8 mouse cellular contexts compared by ENCODE assay signal in genomic region chr8:84197141-84197921, GRCm38 (mm10). TPM values are rescaled to one million over a fixed set of nuclear protein-coding genes. Genes with fewer than 3 reads are reported as not detected.
DNase-seq lines count a peak whose midpoint lies in the region; ATAC-seq and TF ChIP-seq lines count a peak whose summit lies in the region.

No protein-coding gene starts in this region.

- peak overlapping the region; percentile 96 for H3K27ac ChIP-seq in embryonic facial prominence, embryonic 11.5 days (replicated peaks; ENCODE audit: low read depth, low read length)
- peak overlapping the region; percentile 73 for H3K27ac ChIP-seq in liver, adult 2 months (replicated peaks; ENCODE audit: insufficient read depth, low read depth, low read length)
- H3K27ac ChIP-seq in midbrain, postnatal 0 days (ENCODE audit: low read depth, low read length), result peak overlapping the region; percentile 49

- DNase-seq in cerebellum, postnatal 36 days, result peak; percentile 25 to 27
- DNase-seq in embryonic facial prominence, embryonic 11.5 days (ENCODE audit: low spot score), result peak; percentile 99
- DNase-seq in heart, adult 8-10 months (ENCODE audit: low spot score), result peak; percentile 96
- DNase-seq in kidney, adult 18-20 months, result peak; percentile 87
- no peak for DNase-seq in liver, adult 2 months (ENCODE audit: extremely low read depth, low read depth, low spot score)
- peak; percentile 91 for DNase-seq in midbrain, postnatal 0 days (ENCODE audit: low spot score)
- DNase-seq in spleen, postnatal 4 days (ENCODE audit: low spot score in 2 of 2), result peak; percentile 57 to 74

- no peaks in the 10 kb centered on the region for H3K27me3 ChIP-seq in embryonic facial prominence, embryonic 11.5 days (ENCODE audit: control insufficient read depth, insufficient read depth, low read length)
- no peaks in the 10 kb centered on the region for H3K27me3 ChIP-seq in liver, adult 2 months (ENCODE audit: control insufficient read depth, insufficient read depth, low read length)
- H3K27me3 ChIP-seq in midbrain, postnatal 0 days (ENCODE audit: insufficient read depth, low read length), result peaks cover 5% of the 10 kb centered on the region; the same call in 1 of the 2 replicates

- WGBS in embryonic facial prominence, embryonic 11.5 days, result 2% methylated on average over 43 of the region's 43 CpGs
- WGBS in liver, adult 2 months, result 15% methylated on average over 42 of the region's 43 CpGs
- 3% methylated on average over 41 of the region's 43 CpGs for WGBS in midbrain, postnatal 0 days

- peak overlapping the region; percentile 48 for H3K4me3 ChIP-seq in embryonic facial prominence, embryonic 11.5 days (ENCODE audit: low read depth, low read length)
- H3K4me3 ChIP-seq in liver, adult 2 months (ENCODE audit: insufficient read depth, low read depth, low read length), result peak overlapping the region; percentile 50
- H3K4me3 ChIP-seq in midbrain, postnatal 0 days (ENCODE audit: low read depth, low read length), result peak overlapping the region; percentile 38

- TF ChIP-seq CTCF in liver, adult 2 months (IDR thresholded peaks at IDR 0.05; ENCODE audit: low read depth, low read length), result no peak
- no peak for TF ChIP-seq CTCF in midbrain, postnatal 0 days (IDR thresholded peaks at IDR 0.05)

- no peak for TF ChIP-seq POLR2A in liver, adult 2 months (IDR thresholded peaks at IDR 0.05; ENCODE audit: extremely low read depth, insufficient read depth, low read length)

- peak overlapping the region; percentile 48 for H3K4me2 ChIP-seq in embryonic facial prominence, embryonic 11.5 days (ENCODE audit: low read depth, low read length)
- H3K4me2 ChIP-seq in midbrain, postnatal 0 days (ENCODE audit: low read depth, low read length, poor library complexity, severe bottlenecking), result peak overlapping the region; percentile 60

- peaks cover 8% of the 10 kb centered on the region; the same call in 1 of the 2 replicates for H3K79me2 ChIP-seq in liver, adult 2 months (ENCODE audit: control insufficient read depth, insufficient read depth, low read length)

- no peaks in the 10 kb centered on the region for H3K9me3 ChIP-seq in embryonic facial prominence, embryonic 11.5 days (replicated peaks; ENCODE audit: control insufficient read depth, low read length)
- no peaks in the 10 kb centered on the region for H3K9me3 ChIP-seq in midbrain, postnatal 0 days (ENCODE audit: low read length)

- H3K4me1 ChIP-seq in embryonic facial prominence, embryonic 11.5 days (ENCODE audit: control insufficient read depth, insufficient read depth, low read length), result peaks cover 16% of the 10 kb centered on the region
- H3K4me1 ChIP-seq in liver, adult 2 months (ENCODE audit: control insufficient read depth, insufficient read depth, low read length), result 0 out of 2 replicates have a peak, but pooled peaks cover 2% of the 10 kb centered on the region
- peaks cover 10% of the 10 kb centered on the region for H3K4me1 ChIP-seq in midbrain, postnatal 0 days (ENCODE audit: insufficient read depth, low read length)

- no peak for ATAC-seq in cerebellum, adult (ENCODE audit: insufficient number of reproducible peaks, low FRiP score, low TSS enrichment)
- ATAC-seq in embryonic facial prominence, embryonic 11.5 days (replicated peaks; ENCODE audit: insufficient number of reproducible peaks, low FRiP score, low TSS enrichment, low read depth), result peak; percentile 37
- peak; percentile 55 for ATAC-seq in midbrain, postnatal 0 days (ENCODE audit: low FRiP score)

- peak overlapping the region; percentile 68 for H3K9ac ChIP-seq in embryonic facial prominence, embryonic 11.5 days (replicated peaks; ENCODE audit: low read length)
- H3K9ac ChIP-seq in liver, adult 2 months (ENCODE audit: low read depth, low read length), result peak overlapping the region; percentile 45
- 0 out of 2 replicates have a peak overlapping the region, but pooled peaks have one; percentile 20 for H3K9ac ChIP-seq in midbrain, postnatal 0 days (replicated peaks; ENCODE audit: low read length, poor library complexity, severe bottlenecking)

- H3K36me3 ChIP-seq in embryonic facial prominence, embryonic 11.5 days (replicated peaks; ENCODE audit: control insufficient read depth, insufficient read depth, low read depth, low read length), result no peaks in the 10 kb centered on the region
- H3K36me3 ChIP-seq in liver, adult 2 months (ENCODE audit: control insufficient read depth, insufficient read depth, low read length), result no peaks in the 10 kb centered on the region
- no peaks in the 10 kb centered on the region for H3K36me3 ChIP-seq in midbrain, postnatal 0 days (ENCODE audit: insufficient read depth, low read length)

RNA-seq across cellular contexts. Expression of gene Nanos3, which starts 12.3 kb away (rescaled TPM):
- 3.9 and 4.7 TPM in 2 replicates for polyA plus RNA-seq in embryonic facial prominence, embryonic 11.5 days (2014; fragmentation: Nextera tagmentation; extraction: Ambion mirVana)
- total RNA-seq in heart, adult 8-10 months (2022), result 1 to 10 TPM in 3 of 4 experiments, under 1 TPM in 1; 0.98 to 1.7 (median 1.5) TPM
- total RNA-seq in liver, adult 2 months (2014; rRNA removed), result not detected in 2 replicates
- polyA plus RNA-seq in liver, adult 2 months (2012; rRNA removed), result not detected in 2 replicates
- total RNA-seq in midbrain, postnatal 0 days (2014; rRNA removed), result 0.27 and 4.6 TPM in 2 replicates
- polyA plus RNA-seq in midbrain, postnatal 0 days (2015; fragmentation: Nextera tagmentation; extraction: Ambion mirVana), result 14.0 and 15.3 TPM in 2 replicates

RNA-seq across cellular contexts. Expression of gene Zswim4, which starts 39.5 kb away (rescaled TPM):
- 15.3 and 16.9 TPM in 2 replicates for polyA plus RNA-seq in embryonic facial prominence, embryonic 11.5 days (2014; fragmentation: Nextera tagmentation; extraction: Ambion mirVana)
- total RNA-seq in heart, adult 8-10 months (2022), result 1 to 10 TPM; 6.6 to 8.0 (median 7.2) TPM
- total RNA-seq in liver, adult 2 months (2014; rRNA removed), result 2.8 and 3.7 TPM in 2 replicates
- 6.9 and 8.4 TPM in 2 replicates for polyA plus RNA-seq in liver, adult 2 months (2012; rRNA removed)
- total RNA-seq in midbrain, postnatal 0 days (2014; rRNA removed), result 37.7 and 41.8 TPM in 2 replicates
- polyA plus RNA-seq in midbrain, postnatal 0 days (2015; fragmentation: Nextera tagmentation; extraction: Ambion mirVana), result 11.8 and 11.9 TPM in 2 replicates

RNA-seq across cellular contexts. Expression of gene 4930432K21Rik, which starts 49.5 kb away (rescaled TPM):
- 0.53 and 0.67 TPM in 2 replicates for polyA plus RNA-seq in embryonic facial prominence, embryonic 11.5 days (2014; fragmentation: Nextera tagmentation; extraction: Ambion mirVana)
- 1 to 10 TPM in 1 of 4 experiments, under 1 TPM in 3; 0.17 to 1.2 (median 0.31) TPM for total RNA-seq in heart, adult 8-10 months (2022)
- not detected in 2 replicates for total RNA-seq in liver, adult 2 months (2014; rRNA removed)
- 0.07 and 0.11 TPM in 2 replicates for polyA plus RNA-seq in liver, adult 2 months (2012; rRNA removed)
- 5.6 and 5.7 TPM in 2 replicates for total RNA-seq in midbrain, postnatal 0 days (2014; rRNA removed)
- polyA plus RNA-seq in midbrain, postnatal 0 days (2015; fragmentation: Nextera tagmentation; extraction: Ambion mirVana), result 2.2 and 2.4 TPM in 2 replicates

RNA-seq across cellular contexts. Expression of gene Cc2d1a, which starts 49.6 kb away (rescaled TPM):
- polyA plus RNA-seq in embryonic facial prominence, embryonic 11.5 days (2014; fragmentation: Nextera tagmentation; extraction: Ambion mirVana), result 9.5 and 10.0 TPM in 2 replicates
- 10 to 100 TPM; 10.9 to 14.6 (median 12.3) TPM for total RNA-seq in heart, adult 8-10 months (2022)
- total RNA-seq in liver, adult 2 months (2014; rRNA removed), result 4.0 and 5.6 TPM in 2 replicates
- 10.4 and 10.6 TPM in 2 replicates for polyA plus RNA-seq in liver, adult 2 months (2012; rRNA removed)
- total RNA-seq in midbrain, postnatal 0 days (2014; rRNA removed), result 86.1 and 101 TPM in 2 replicates
- 65.9 and 70.7 TPM in 2 replicates for polyA plus RNA-seq in midbrain, postnatal 0 days (2015; fragmentation: Nextera tagmentation; extraction: Ambion mirVana)

RNA-seq across cellular contexts. Expression of gene D8Ertd738e, which starts 52.2 kb away (rescaled TPM):
- polyA plus RNA-seq in embryonic facial prominence, embryonic 11.5 days (2014; fragmentation: Nextera tagmentation; extraction: Ambion mirVana), result 322 and 340 TPM in 2 replicates
- 100 to 1,000 TPM; 165 to 232 (median 189) TPM for total RNA-seq in heart, adult 8-10 months (2022)
- 103 and 115 TPM in 2 replicates for total RNA-seq in liver, adult 2 months (2014; rRNA removed)
- 99.3 and 105 TPM in 2 replicates for polyA plus RNA-seq in liver, adult 2 months (2012; rRNA removed)
- 110 and 143 TPM in 2 replicates for total RNA-seq in midbrain, postnatal 0 days (2014; rRNA removed)
- polyA plus RNA-seq in midbrain, postnatal 0 days (2015; fragmentation: Nextera tagmentation; extraction: Ambion mirVana), result 274 and 297 TPM in 2 replicates
